Mouse (Mus musculus) myocyte (in vitro differentiated cells): ENCODE data around the gene Pigz.

ENCODE experiments used
- CEBPB ChIP-seq: IDR thresholded peaks from 2 replicates; pipeline ENCODE4 v1.6.1; 2011; ENCODE audit warnings: mild to moderate bottlenecking, moderate library complexity; ENCODE audit not compliant: poor library complexity, insufficient read depth, severe bottlenecking
- MAX ChIP-seq: IDR thresholded peaks from one replicate; pipeline ENCODE4 v1.6.1; 2011; ENCODE audit warnings: low read depth, mild to moderate bottlenecking, control low read depth
- MYOG ChIP-seq, 3 experiments: IDR thresholded peaks; one replicate each; pipeline ENCODE4 v1.6.1; 2011; ENCODE audit warnings: control low read depth in 2 of 3, low read depth in 2 of 3, mild to moderate bottlenecking in 2 of 3; ENCODE audit not compliant: insufficient read length in 2 of 3, control insufficient read depth in 1 of 3, insufficient read depth in 1 of 3
- POLR2A ChIP-seq: IDR thresholded peaks from one replicate; pipeline ENCODE4 v1.6.1; 2011; ENCODE audit warnings: low read depth, mild to moderate bottlenecking, control low read depth, moderate library complexity; ENCODE audit not compliant: insufficient read length
- POLR2AphosphoS2 ChIP-seq: IDR thresholded peaks from one replicate; pipeline ENCODE4 v1.6.1; 2011; ENCODE audit warnings: low read depth, control low read depth; ENCODE audit not compliant: insufficient read length
- REST ChIP-seq: IDR thresholded peaks from one replicate; pipeline ENCODE4 v1.6.1; 2011; ENCODE audit warnings: mild to moderate bottlenecking, control low read depth, moderate library complexity; ENCODE audit not compliant: insufficient read depth, insufficient read length
- TCF12 ChIP-seq: IDR thresholded peaks from one replicate; pipeline ENCODE4 v1.6.1; 2011; ENCODE audit warnings: mild to moderate bottlenecking, control low read depth; ENCODE audit not compliant: poor library complexity, insufficient read depth, severe bottlenecking
- USF1 ChIP-seq: IDR thresholded peaks from one replicate; pipeline ENCODE4 v1.6.1; 2011; ENCODE audit warnings: low read depth, mild to moderate bottlenecking, control low read depth, moderate library complexity

DNA sequence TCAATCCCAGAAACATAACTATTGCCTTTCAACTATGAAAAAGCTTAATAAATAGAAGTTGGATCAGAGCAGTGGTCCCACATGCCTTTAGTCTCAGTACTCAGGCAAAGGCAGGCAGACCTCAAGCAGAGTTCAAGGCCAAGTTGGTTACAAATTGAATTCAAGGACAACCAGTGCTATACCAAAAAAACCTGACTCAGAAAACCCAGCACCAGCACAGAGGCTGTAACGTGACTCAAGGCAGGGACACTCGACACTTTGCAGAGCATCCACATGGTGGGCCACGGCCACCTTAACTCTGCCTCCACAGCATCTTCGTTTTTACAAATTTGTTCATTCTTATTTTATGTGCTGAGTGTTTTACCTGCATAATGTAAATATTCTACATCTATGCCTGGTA, 41.6 kb downstream of the Pigz start:
- TF ChIP-seq POLR2AphosphoS2 (no peak), CEBPB (no peak), MYOG (IDR thresholded peaks at IDR 0.05; ENCODE audit: control insufficient read depth in 1 of 3, insufficient read depth in 1 of 3, insufficient read length in 2 of 3, low read depth in 2 of 3) (no peak), POLR2A (no peak), USF1 (no peak), REST (no peak), TCF12 (no peak), MAX (no peak)
